Mouse (Mus musculus): Measurements from ENCODE around the gene Tprgl. TPM values are rescaled to one million over a fixed set of nuclear protein-coding genes. Genes with fewer than 3 reads are reported as not detected.
A peak's percentile ranks its signal among the peaks of the same experiment; 100 is the strongest.

Gene Tprgl
- 34.9 and 39.8 TPM in 2 replicates for total RNA-seq (2017)

- ATAC-seq (replicated peaks; ENCODE audit: low read depth, poor library complexity, severe bottlenecking), result peak; percentile 89
These were observed at the start of gene Tprgl for GRCm38 (mm10) chr4:154160538-154161390. TSS of gene Tprgl (minus strand) at chr4:154160666.

GRCm38 (mm10) chr4:154209825-154210224 is 49.4 kb upstream of the Tprgl start:
- no peak for ATAC-seq (replicated peaks; ENCODE audit: low read depth, poor library complexity, severe bottlenecking)

DNA sequence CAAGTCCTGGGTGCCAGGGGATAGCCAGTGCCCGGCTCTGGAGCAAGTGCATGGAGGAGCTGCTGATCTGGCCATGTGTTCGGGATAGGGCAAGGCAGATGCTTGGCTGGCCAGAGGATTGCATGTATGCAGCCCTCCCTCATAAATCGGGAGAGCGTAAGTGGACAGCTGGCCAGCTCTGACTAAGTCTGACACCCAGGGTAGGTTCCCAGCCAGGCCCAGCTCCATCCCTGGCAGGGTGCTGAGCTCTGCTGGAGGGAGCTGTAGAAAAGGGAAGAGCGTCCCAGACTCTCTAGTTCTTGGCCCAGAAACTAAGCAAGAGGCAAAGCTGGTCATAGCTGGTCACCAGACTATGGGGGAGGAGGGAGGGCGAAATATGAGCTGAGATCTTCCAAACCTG is 48.6 kb upstream of the Tprgl start:
- ATAC-seq (replicated peaks; ENCODE audit: low read depth, poor library complexity, severe bottlenecking), result no peak

- peak; percentile 93 for ATAC-seq (replicated peaks; ENCODE audit: low read depth, poor library complexity, severe bottlenecking)
These were observed 46.8 kb upstream of the Tprgl start for GRCm38 (mm10) chr4:154207261-154207660.

GRCm38 (mm10) chr4:154205392-154205791 is 44.9 kb upstream of the Tprgl start:
- ATAC-seq (replicated peaks; ENCODE audit: low read depth, poor library complexity, severe bottlenecking), result no peak

DNA sequence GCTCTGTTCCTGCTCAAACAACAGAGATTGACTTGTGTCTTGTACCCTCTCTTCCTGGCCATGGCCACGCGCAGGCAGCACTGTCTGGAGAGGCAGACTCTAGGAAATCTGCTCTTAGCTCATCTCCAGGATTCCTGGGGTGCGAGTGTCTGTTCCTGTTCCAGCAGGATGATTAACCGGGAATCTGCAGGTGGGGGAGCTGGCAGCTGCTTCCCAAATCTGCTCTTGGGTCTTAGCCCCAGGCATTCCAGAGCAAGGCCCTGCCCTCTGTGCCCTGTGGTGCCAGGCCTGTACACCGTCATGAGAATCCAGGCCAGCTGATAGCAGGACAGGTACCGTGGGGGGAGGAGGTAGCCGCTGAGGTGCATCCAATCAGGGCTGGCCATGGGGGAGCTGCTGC is 44.1 kb upstream of the Tprgl start:
- no peak for ATAC-seq (replicated peaks; ENCODE audit: low read depth, poor library complexity, severe bottlenecking)

DNA sequence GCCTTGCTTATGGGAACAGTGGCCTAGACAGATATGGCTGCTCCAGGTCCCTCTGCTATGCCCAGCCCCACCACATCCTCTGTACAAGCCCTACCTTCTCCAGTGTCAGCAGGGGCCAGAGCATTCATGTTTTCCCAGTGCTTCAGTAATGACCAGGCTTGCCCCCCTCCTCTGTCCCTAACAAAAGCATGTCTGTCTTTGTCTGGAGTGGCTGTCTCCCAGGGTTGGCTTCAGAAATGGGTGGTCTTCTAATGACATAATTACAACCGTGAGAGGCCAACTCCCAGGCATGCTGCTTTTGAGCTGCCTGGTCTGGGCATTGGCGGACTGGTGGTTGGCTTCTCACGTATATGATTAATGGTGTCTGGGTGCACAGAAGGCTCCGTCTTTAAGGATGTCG is 41.0 kb upstream of the Tprgl start:
- ATAC-seq (replicated peaks; ENCODE audit: low read depth, poor library complexity, severe bottlenecking), result no peak

- no peak for ATAC-seq (replicated peaks; ENCODE audit: low read depth, poor library complexity, severe bottlenecking)
These were observed 38.0 kb upstream of the Tprgl start for GRCm38 (mm10) chr4:154198377-154198961.

- no peak for ATAC-seq (replicated peaks; ENCODE audit: low read depth, poor library complexity, severe bottlenecking)
These were observed 37.5 kb upstream of the Tprgl start for GRCm38 (mm10) chr4:154197961-154198360.

DNA sequence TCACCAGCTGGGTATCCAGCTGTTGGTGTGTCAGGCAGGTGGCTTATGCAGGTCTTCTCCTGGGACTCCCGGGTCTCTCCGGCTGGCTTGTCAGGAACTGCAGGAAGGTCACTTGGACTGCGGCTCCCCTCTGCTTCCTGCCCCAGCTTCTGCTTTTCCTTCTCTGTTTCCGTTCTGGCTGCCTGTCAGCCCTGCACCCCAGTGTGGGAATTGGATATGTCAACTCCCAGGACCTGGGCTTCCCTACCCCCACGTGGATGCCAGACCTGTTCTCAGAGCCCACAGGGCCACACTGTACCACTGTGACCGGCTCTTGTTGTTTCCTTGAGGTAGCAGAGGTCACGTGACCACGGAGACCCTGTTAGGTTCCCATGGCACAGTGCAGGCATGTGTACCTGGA is 28.5 kb upstream of the Tprgl start:
- ATAC-seq (replicated peaks; ENCODE audit: low read depth, poor library complexity, severe bottlenecking), result peak; percentile 83

DNA sequence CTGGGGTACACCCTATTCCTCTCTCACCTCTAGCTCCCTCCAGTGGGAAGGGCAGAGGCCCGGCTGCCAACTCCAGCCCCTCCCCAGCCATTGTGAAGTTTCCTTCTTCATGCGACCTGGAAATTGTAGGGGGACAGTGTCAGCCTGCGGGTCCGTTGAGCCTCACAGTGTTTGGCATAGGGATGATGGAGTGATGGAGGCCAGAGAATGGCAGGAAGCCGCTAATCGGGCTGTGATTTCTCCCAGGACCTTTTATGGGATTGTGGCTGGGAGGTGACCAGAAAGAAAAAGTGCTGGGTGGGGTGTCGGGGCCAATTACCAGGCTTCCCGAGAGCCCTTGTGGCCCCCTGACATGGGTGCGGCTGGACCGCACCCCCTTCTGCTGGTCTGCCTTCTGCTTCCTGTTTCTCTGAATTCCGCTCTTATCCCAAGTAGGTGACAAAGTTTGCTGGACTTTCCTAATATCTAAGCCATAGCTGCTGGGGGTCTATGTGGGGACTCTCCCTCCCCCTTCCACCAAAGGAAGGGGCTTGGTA is 25.6 kb upstream of the Tprgl start:
- no peak for ATAC-seq (replicated peaks; ENCODE audit: low read depth, poor library complexity, severe bottlenecking)

GRCm38 (mm10) chr4:154185001-154185400 is 24.5 kb upstream of the Tprgl start:
- no peak for ATAC-seq (replicated peaks; ENCODE audit: low read depth, poor library complexity, severe bottlenecking)

DNA sequence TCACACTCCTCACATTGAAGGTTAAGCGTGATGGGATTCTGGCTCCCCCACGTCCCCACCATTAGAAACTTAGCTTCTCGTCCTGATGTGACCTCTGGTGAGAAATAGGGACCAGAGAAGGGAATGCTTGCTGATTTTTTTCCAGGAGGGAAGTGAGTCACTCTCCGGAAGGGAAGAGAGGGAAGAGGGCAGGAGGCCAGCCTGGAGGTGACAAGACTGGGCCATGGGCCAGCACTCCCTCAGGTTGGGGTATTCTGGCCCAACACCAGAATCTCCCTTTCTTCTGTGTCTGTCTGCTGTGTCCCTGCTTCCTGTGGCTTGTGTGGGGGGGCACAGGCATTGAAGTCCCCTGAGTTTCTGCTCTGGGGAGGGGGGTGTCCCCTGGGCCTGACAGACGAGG is 23.1 kb upstream of the Tprgl start:
- ATAC-seq (replicated peaks; ENCODE audit: low read depth, poor library complexity, severe bottlenecking), result no peak

- ATAC-seq (replicated peaks; ENCODE audit: low read depth, poor library complexity, severe bottlenecking), result no peak
These were observed 20.5 kb upstream of the Tprgl start for GRCm38 (mm10) chr4:154181001-154181400.

DNA sequence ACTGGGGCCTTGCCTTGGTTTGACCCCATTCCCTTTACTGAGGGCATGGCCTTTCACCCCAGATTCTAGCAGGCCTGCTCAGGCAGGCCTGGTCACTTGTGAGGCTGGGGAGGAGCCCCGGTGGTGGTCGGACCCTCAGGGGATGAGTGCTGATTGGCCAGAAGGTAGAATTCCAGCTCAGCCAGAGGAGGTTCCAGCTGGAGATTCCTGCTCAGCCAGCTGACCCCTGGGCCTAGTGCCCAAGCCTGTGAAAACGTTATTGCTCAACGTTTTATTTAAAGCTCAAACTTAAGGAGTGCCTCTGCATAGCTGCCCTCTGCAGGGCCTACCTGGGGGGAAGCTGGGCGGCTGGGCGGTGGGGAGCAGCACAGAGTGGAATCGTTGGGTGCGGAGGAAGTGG is 16.8 kb upstream of the Tprgl start:
- ATAC-seq (replicated peaks; ENCODE audit: low read depth, poor library complexity, severe bottlenecking), result no peak

GRCm38 (mm10) chr4:154171931-154172604 is 11.6 kb upstream of the Tprgl start:
- ATAC-seq (replicated peaks; ENCODE audit: low read depth, poor library complexity, severe bottlenecking), result no peak

DNA sequence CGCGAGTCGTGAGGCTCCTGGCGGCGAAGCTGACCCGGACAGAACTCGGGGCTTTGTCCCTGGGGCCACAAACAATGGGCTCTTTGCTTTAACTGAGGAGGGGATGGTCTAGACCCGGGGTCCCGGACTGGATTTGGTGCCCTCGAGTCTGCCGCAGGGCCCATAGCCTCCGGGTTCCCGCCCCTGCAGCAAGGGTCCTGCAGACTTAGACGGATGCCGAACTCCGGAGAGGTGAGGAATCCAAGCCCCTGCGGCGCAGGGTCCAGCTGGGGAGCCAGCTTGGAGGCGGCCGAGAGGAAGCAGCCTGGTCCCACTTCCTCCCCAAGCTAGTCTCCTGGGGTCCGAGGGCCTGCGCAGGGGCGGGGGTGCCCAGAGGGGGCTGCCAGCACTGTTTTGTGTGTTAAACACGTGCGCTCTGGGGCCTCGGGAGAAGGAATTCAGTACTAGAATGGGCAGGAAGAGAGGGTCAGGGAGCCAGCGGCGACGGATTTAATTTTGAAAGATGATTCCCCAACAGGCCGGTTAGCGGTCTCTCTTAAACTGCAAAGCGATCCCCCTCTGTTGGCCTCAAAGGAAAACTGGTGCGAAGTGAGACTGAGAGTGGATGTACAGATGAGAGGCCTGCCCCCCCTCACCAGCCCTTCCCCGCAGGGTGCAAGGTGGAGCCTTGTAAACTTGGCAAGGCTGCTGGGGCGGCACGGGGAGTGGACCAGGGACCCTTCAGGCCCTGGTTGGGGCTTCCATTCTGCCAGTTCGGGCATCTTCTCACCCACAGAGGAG is 10.9 kb upstream of the Tprgl start:
- ATAC-seq (replicated peaks; ENCODE audit: low read depth, poor library complexity, severe bottlenecking), result peak; percentile 40

- ATAC-seq (replicated peaks; ENCODE audit: low read depth, poor library complexity, severe bottlenecking), result peak; percentile 41
These were observed 10.2 kb upstream of the Tprgl start, which contains the start of gene Megf6 for GRCm38 (mm10) chr4:154170506-154171150. TSS of gene Megf6 (plus strand) at chr4:154170730.

GRCm38 (mm10) chr4:154170021-154170420 is 9.6 kb upstream of the Tprgl start:
- 0 out of 2 replicates have a peak, but pooled peaks have one; percentile 16 for ATAC-seq (replicated peaks; ENCODE audit: low read depth, poor library complexity, severe bottlenecking)

Data from common myeloid progenitor, adult 5-6 weeks (primary cell).